Mouse (Mus musculus): Measurements from ENCODE around the gene Rnf38. TPM values are rescaled to one million over a fixed set of nuclear protein-coding genes. Genes with fewer than 3 reads are reported as not detected.

The Rnf38 gene
- polyA plus RNA-seq, 1 experiment from 2014 or later = 40.9 TPM

- H3K27ac ChIP-seq (replicated peaks; ENCODE audit: low read depth, low read length) = no peak overlapping the region
- WGBS = 74% methylated on average over 1 of the region's 1 CpGs
- H3K9ac ChIP-seq (replicated peaks; ENCODE audit: low read length) = no peak overlapping the region
Observed at GRCm38 (mm10) chr4:44199968-44200367, 33.6 kb downstream of the Rnf38 start.

DNA sequence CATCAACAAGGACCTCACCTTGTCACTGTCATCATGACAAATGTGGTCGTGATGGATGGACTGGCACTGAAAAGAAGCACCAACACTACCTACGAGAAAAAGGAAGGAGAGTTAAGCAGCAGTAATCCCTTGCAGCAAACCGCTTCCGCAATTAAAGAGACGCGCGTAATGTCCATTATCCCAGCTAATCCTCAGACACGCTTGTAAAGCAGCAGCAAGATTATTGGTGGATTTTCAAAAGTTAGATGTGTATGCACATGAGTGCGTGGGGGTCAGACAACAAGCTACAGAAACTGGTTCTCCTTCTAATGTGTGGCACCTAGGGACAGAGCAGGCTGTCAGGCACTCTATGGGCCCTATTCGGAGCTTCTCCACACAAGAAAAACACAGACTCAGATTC, 46.2 kb downstream of the Rnf38 start:
- DNase-seq (ENCODE audit: low spot score) (no peak), ATAC-seq (replicated peaks; ENCODE audit: insufficient number of reproducible peaks, low FRiP score, low TSS enrichment, low read depth) (no peak)
- Histone ChIP-seq H3K36me3 (replicated peaks; ENCODE audit: control insufficient read depth, insufficient read depth, low read depth, low read length) (no peaks in the 10 kb centered on the region), H3K9me3 (replicated peaks; ENCODE audit: control insufficient read depth, low read length) (no peaks in the 10 kb centered on the region), H3K4me3 (ENCODE audit: low read depth, low read length) (no peak overlapping the region), H3K27me3 (ENCODE audit: control insufficient read depth, insufficient read depth, low read length) (no peaks in the 10 kb centered on the region), H3K4me1 (ENCODE audit: control insufficient read depth, insufficient read depth, low read length) (no peaks in the 10 kb centered on the region), H3K9ac (replicated peaks; ENCODE audit: low read length) (no peak overlapping the region), H3K27ac (replicated peaks; ENCODE audit: low read depth, low read length) (no peak overlapping the region), H3K4me2 (ENCODE audit: low read depth, low read length) (no peak overlapping the region)
- 77% methylated on average over 10 of the region's 10 CpGs for WGBS

More at GRCm38 (mm10) chr4:44199968-44200367, 33.6 kb downstream of the Rnf38 start:
- H3K4me3 ChIP-seq (ENCODE audit: low read depth, low read length) = no peak overlapping the region
- H3K27me3 ChIP-seq (ENCODE audit: control insufficient read depth, insufficient read depth, low read length) = no peaks in the 10 kb centered on the region
- ATAC-seq (replicated peaks; ENCODE audit: insufficient number of reproducible peaks, low FRiP score, low TSS enrichment, low read depth) (no peak), DNase-seq (ENCODE audit: low spot score) (peak; percentile 67)
- H3K4me2 ChIP-seq (ENCODE audit: low read depth, low read length) = no peak overlapping the region
- no peaks in the 10 kb centered on the region for H3K9me3 ChIP-seq (replicated peaks; ENCODE audit: control insufficient read depth, low read length)
- no peaks in the 10 kb centered on the region for H3K4me1 ChIP-seq (ENCODE audit: control insufficient read depth, insufficient read depth, low read length)
- H3K36me3 ChIP-seq (replicated peaks; ENCODE audit: control insufficient read depth, insufficient read depth, low read depth, low read length) = no peaks in the 10 kb centered on the region

- Histone ChIP-seq H3K4me3 (ENCODE audit: low read depth, low read length) (no peak overlapping the region), H3K27ac (replicated peaks; ENCODE audit: low read depth, low read length) (no peak overlapping the region), H3K27me3 (ENCODE audit: control insufficient read depth, insufficient read depth, low read length) (no peaks in the 10 kb centered on the region), H3K4me1 (ENCODE audit: control insufficient read depth, insufficient read depth, low read length) (no peaks in the 10 kb centered on the region), H3K36me3 (replicated peaks; ENCODE audit: control insufficient read depth, insufficient read depth, low read depth, low read length) (no peaks in the 10 kb centered on the region), H3K9me3 (replicated peaks; ENCODE audit: control insufficient read depth, low read length) (no peaks in the 10 kb centered on the region), H3K9ac (replicated peaks; ENCODE audit: low read length) (no peak overlapping the region), H3K4me2 (ENCODE audit: low read depth, low read length) (no peak overlapping the region)
- no peak for DNase-seq (ENCODE audit: low spot score)
- ATAC-seq (replicated peaks; ENCODE audit: insufficient number of reproducible peaks, low FRiP score, low TSS enrichment, low read depth) = no peak
- WGBS = 68% methylated on average over 1 of the region's 1 CpGs
Observed at GRCm38 (mm10) chr4:44183862-44184261, 49.7 kb downstream of the Rnf38 start.

- no peaks in the 10 kb centered on the region for H3K4me1 ChIP-seq (ENCODE audit: control insufficient read depth, insufficient read depth, low read length)
- no peaks in the 10 kb centered on the region for H3K36me3 ChIP-seq (replicated peaks; ENCODE audit: control insufficient read depth, insufficient read depth, low read depth, low read length)
- DNase-seq (ENCODE audit: low spot score) (no peak), ATAC-seq (replicated peaks; ENCODE audit: insufficient number of reproducible peaks, low FRiP score, low TSS enrichment, low read depth) (no peak)
- no peak overlapping the region for H3K27ac ChIP-seq (replicated peaks; ENCODE audit: low read depth, low read length)
- H3K4me2 ChIP-seq (ENCODE audit: low read depth, low read length) = no peak overlapping the region
- H3K9me3 ChIP-seq (replicated peaks; ENCODE audit: control insufficient read depth, low read length) = no peaks in the 10 kb centered on the region
- H3K27me3 ChIP-seq (ENCODE audit: control insufficient read depth, insufficient read depth, low read length) = no peaks in the 10 kb centered on the region
- no peak overlapping the region for H3K9ac ChIP-seq (replicated peaks; ENCODE audit: low read length)
- 88% methylated on average over 5 of the region's 5 CpGs for WGBS
- no peak overlapping the region for H3K4me3 ChIP-seq (ENCODE audit: low read depth, low read length)
Observed at GRCm38 (mm10) chr4:44179748-44180147, 53.8 kb downstream of the Rnf38 start.

DNA sequence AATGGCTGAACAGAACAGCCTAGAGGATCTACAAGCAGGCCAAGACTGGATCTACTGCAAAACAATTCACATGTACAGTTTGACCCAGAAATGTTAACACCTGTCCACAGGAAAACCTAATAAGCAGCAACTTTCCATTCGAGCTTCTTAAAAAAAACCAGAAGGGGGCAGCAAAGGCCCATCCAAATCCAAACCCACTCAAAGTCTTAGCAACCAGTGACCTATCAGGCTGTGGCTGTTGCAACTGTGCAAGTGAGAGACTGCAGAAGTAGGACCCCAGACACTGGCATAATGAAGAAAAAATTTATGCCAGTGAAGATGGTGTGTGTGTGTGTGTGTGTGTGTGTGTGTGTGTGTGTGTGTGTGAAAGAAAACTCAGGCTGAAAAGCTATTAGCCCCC, 60.4 kb downstream of the Rnf38 start:
- Histone ChIP-seq H3K4me1 (ENCODE audit: control insufficient read depth, insufficient read depth, low read length) (no peaks in the 10 kb centered on the region), H3K27me3 (ENCODE audit: control insufficient read depth, insufficient read depth, low read length) (no peaks in the 10 kb centered on the region), H3K4me3 (ENCODE audit: low read depth, low read length) (no peak overlapping the region), H3K27ac (replicated peaks; ENCODE audit: low read depth, low read length) (no peak overlapping the region), H3K4me2 (ENCODE audit: low read depth, low read length) (no peak overlapping the region), H3K9ac (replicated peaks; ENCODE audit: low read length) (no peak overlapping the region), H3K36me3 (replicated peaks; ENCODE audit: control insufficient read depth, insufficient read depth, low read depth, low read length) (no peaks in the 10 kb centered on the region), H3K9me3 (replicated peaks; ENCODE audit: control insufficient read depth, low read length) (no peaks in the 10 kb centered on the region)
- WGBS = 8% methylated on average over 1 of the region's 1 CpGs
- peak; percentile 79 for DNase-seq (ENCODE audit: low spot score)
- no peak for ATAC-seq (replicated peaks; ENCODE audit: insufficient number of reproducible peaks, low FRiP score, low TSS enrichment, low read depth)

DNA sequence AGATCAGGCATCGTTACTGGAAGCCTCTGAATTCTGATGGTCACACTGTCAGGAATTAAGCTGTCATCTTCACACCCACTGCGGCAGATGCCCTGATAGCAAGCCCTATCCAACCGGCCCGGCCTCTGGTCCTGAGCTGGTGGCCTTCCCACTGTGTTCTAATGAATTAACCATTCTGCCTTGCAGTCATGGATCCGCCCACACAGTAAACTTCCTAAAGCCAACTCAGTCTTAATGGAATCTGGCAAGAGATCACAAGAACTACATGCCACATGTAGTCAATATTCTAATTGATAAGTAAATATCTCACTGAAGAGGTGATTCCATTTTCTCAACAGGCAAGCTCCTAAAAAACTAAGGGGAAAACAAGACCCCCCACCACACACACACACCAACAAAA, 60.9 kb downstream of the Rnf38 start:
- ATAC-seq (replicated peaks; ENCODE audit: insufficient number of reproducible peaks, low FRiP score, low TSS enrichment, low read depth) = no peak
- no peaks in the 10 kb centered on the region for H3K27me3 ChIP-seq (ENCODE audit: control insufficient read depth, insufficient read depth, low read length)
- WGBS = 54% methylated on average over 5 of the region's 5 CpGs

DNA sequence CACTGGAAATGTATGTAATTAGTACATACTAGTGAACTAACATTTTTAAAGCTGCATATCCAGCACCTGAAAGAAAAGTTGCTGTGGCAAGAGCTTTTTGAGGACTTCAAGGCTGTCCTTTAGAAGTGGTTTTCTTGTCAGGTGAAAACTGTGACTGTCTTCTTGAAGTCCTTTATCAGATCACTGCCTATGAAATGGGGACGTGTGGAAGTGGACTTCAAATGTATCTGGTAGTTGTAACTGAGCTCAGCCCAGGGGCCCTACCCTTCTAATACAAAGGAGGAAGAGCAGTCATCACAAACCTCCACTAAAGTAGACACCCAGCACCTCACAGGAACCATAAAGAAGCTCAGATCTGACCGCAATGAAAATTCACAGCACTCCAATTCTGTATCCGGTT, 63.7 kb downstream of the Rnf38 start:
- H3K9ac ChIP-seq (replicated peaks; ENCODE audit: low read length) = no peak overlapping the region
- no peak overlapping the region for H3K4me3 ChIP-seq (ENCODE audit: low read depth, low read length)
- H3K4me1 ChIP-seq (ENCODE audit: control insufficient read depth, insufficient read depth, low read length) = peaks cover 3% of the 10 kb centered on the region; the same call in 1 of the 2 replicates
- WGBS = 78% methylated on average over 3 of the region's 3 CpGs
- no peak overlapping the region for H3K4me2 ChIP-seq (ENCODE audit: low read depth, low read length)
- ATAC-seq (replicated peaks; ENCODE audit: insufficient number of reproducible peaks, low FRiP score, low TSS enrichment, low read depth) = no peak
- no peak for DNase-seq (ENCODE audit: low spot score)
- no peaks in the 10 kb centered on the region for H3K27me3 ChIP-seq (ENCODE audit: control insufficient read depth, insufficient read depth, low read length)
- H3K27ac ChIP-seq (replicated peaks; ENCODE audit: low read depth, low read length) = no peak overlapping the region
- no peaks in the 10 kb centered on the region for H3K36me3 ChIP-seq (replicated peaks; ENCODE audit: control insufficient read depth, insufficient read depth, low read depth, low read length)
- H3K9me3 ChIP-seq (replicated peaks; ENCODE audit: control insufficient read depth, low read length) = no peaks in the 10 kb centered on the region

More for the DNA sequence above, 60.9 kb downstream of the Rnf38 start:
- Histone ChIP-seq H3K9me3 (replicated peaks; ENCODE audit: control insufficient read depth, low read length) (no peaks in the 10 kb centered on the region), H3K4me3 (ENCODE audit: low read depth, low read length) (no peak overlapping the region), H3K9ac (replicated peaks; ENCODE audit: low read length) (no peak overlapping the region), H3K4me1 (ENCODE audit: control insufficient read depth, insufficient read depth, low read length) (no peaks in the 10 kb centered on the region), H3K36me3 (replicated peaks; ENCODE audit: control insufficient read depth, insufficient read depth, low read depth, low read length) (no peaks in the 10 kb centered on the region), H3K27ac (replicated peaks; ENCODE audit: low read depth, low read length) (no peak overlapping the region), H3K4me2 (ENCODE audit: low read depth, low read length) (no peak overlapping the region)
- DNase-seq (ENCODE audit: low spot score) = no peak

DNA sequence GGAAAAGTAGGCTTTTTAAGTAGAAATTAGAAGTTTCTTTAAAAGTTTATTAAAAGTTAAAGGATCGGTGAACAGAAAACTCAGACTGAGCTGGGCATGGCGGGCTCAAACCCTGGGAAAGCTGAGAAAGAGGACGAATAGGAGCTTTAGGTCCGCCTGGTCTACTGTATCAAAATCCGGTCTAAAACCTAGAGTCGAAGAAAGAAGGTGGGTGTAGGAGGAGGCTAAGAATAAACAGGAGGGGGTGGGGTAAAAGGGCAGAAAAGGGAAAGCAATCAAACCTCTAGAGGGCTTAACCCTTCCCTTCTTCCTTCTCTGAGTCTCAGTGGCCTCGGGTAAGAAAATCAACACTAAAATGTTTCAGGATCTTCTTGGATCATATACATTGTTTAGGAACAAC, 64.8 kb downstream of the Rnf38 start:
- Histone ChIP-seq H3K4me1 (ENCODE audit: control insufficient read depth, insufficient read depth, low read length) (peaks cover 3% of the 10 kb centered on the region; the same call in 1 of the 2 replicates), H3K9ac (replicated peaks; ENCODE audit: low read length) (no peak overlapping the region), H3K9me3 (replicated peaks; ENCODE audit: control insufficient read depth, low read length) (no peaks in the 10 kb centered on the region), H3K4me2 (ENCODE audit: low read depth, low read length) (no peak overlapping the region; the same call in 1 of the 2 replicates), H3K27ac (replicated peaks; ENCODE audit: low read depth, low read length) (no peak overlapping the region), H3K27me3 (ENCODE audit: control insufficient read depth, insufficient read depth, low read length) (no peaks in the 10 kb centered on the region), H3K4me3 (ENCODE audit: low read depth, low read length) (no peak overlapping the region), H3K36me3 (replicated peaks; ENCODE audit: control insufficient read depth, insufficient read depth, low read depth, low read length) (no peaks in the 10 kb centered on the region)
- DNase-seq (ENCODE audit: low spot score) = no peak
- WGBS = 4% methylated on average over 7 of the region's 7 CpGs
- no peak for ATAC-seq (replicated peaks; ENCODE audit: insufficient number of reproducible peaks, low FRiP score, low TSS enrichment, low read depth)

Data from embryonic facial prominence, embryonic 11.5 days (tissue).